Comparison of ENCODE assay signal across 15 mouse cellular contexts in genomic region chr17:80789706-80790105, GRCm38 (mm10).
A peak's percentile ranks its signal among the peaks of the same experiment; 100 is the strongest.
DNase-seq lines count a peak whose midpoint lies in the region; ATAC-seq and TF ChIP-seq lines count a peak whose summit lies in the region.
"Had no signal": no experiment of that assay in that cellular context is flagged by ENCODE, and none has a peak within 500 bp of the region (broad histone marks: within the 10 kb centered on the region; RNA-seq: fewer than 3 reads in every experiment).

No protein-coding gene starts in this region.

- peaks cover 14% of the 10 kb centered on the region for H3K4me1 ChIP-seq in heart, adult 2 months (ENCODE audit: control insufficient read depth, insufficient read depth, low read length)
- peaks cover 8% of the 10 kb centered on the region; the same call in 1 of the 2 replicates for H3K4me1 ChIP-seq in lung, postnatal 0 days (ENCODE audit: insufficient read depth, low read depth, low read length)

- no peak overlapping the region for H3K9ac ChIP-seq in heart, adult 2 months (ENCODE audit: low read depth, low read length)
- no peak overlapping the region for H3K9ac ChIP-seq in lung, postnatal 0 days (replicated peaks; ENCODE audit: low read depth)
- H3K9ac ChIP-seq: embryonic facial prominence, embryonic 15.5 days; lung, embryonic 15.5 days had no signal

- WGBS in heart, adult 2 months = 72% methylated on average over 12 of the region's 12 CpGs
- 63% methylated on average over 12 of the region's 12 CpGs for WGBS in lung, postnatal 0 days

- H3ac ChIP-seq in C2C12 (ENCODE audit: control insufficient read depth, insufficient read length, low read depth) = no peak overlapping the region

- no peak overlapping the region for H3K4me2 ChIP-seq in lung, postnatal 0 days (replicated peaks; ENCODE audit: low read depth, low read length)
- H3K4me2 ChIP-seq: embryonic facial prominence, embryonic 15.5 days; liver, embryonic 11.5 days; lung, embryonic 15.5 days had no signal

- intact Hi-C loops in heart, adult 2 months (cut with DNase I) = loop anchor here (5.0 kb wide), 1 partner anchor 37 kb away; no protein-coding TSS in a partner anchor

- no peak for TF ChIP-seq CTCF in heart, adult 2 months (IDR thresholded peaks at IDR 0.05)
- no peak for TF ChIP-seq CTCF in C2C12 (IDR thresholded peaks at IDR 0.05; ENCODE audit: control insufficient read depth, insufficient read depth, insufficient read length)
- TF ChIP-seq CTCF in lung, postnatal 0 days (IDR thresholded peaks at IDR 0.05) = no peak

- peaks cover 8% of the 10 kb centered on the region for H3K36me3 ChIP-seq in heart, adult 2 months (ENCODE audit: control insufficient read depth, insufficient read depth, low read length)
- H3K36me3 ChIP-seq in C2C12 (ENCODE audit: control insufficient read depth, insufficient read depth) = no peaks in the 10 kb centered on the region
- H3K36me3 ChIP-seq in lung, postnatal 0 days (ENCODE audit: insufficient read depth, low read length) = no peaks in the 10 kb centered on the region
- H3K36me3 ChIP-seq: embryonic facial prominence, embryonic 15.5 days; lung, embryonic 15.5 days; midbrain, embryonic 10.5 days had no signal

- no peaks in the 10 kb centered on the region for H3K9me3 ChIP-seq in lung, postnatal 0 days (ENCODE audit: low read length)
- H3K9me3 ChIP-seq: embryonic facial prominence, embryonic 15.5 days; lung, embryonic 15.5 days; midbrain, embryonic 10.5 days had no signal

- no peak for TF ChIP-seq EP300 in heart, adult 2 months (IDR thresholded peaks at IDR 0.05; ENCODE audit: insufficient read depth, low read depth, low read length)
- TF ChIP-seq EP300 in lung, postnatal 0 days (IDR thresholded peaks at IDR 0.05) = no peak

- no peaks in the 10 kb centered on the region for H3K79me3 ChIP-seq in C2C12 (ENCODE audit: low read depth)

- H3K27me3 ChIP-seq in heart, adult 2 months (ENCODE audit: control insufficient read depth, insufficient read depth, low read length) = no peaks in the 10 kb centered on the region
- no peaks in the 10 kb centered on the region for H3K27me3 ChIP-seq in C2C12 (ENCODE audit: control insufficient read depth, insufficient read depth, insufficient read length)
- H3K27me3 ChIP-seq in lung, postnatal 0 days (replicated peaks; ENCODE audit: insufficient read depth, low read length) = no peaks in the 10 kb centered on the region
- H3K27me3 ChIP-seq: embryonic facial prominence, embryonic 15.5 days; lung, embryonic 15.5 days; Patski had no signal

- H3K4me3 ChIP-seq in heart, adult 2 months = peak overlapping the region; percentile 16; the same call in 1 of the 2 replicates
- H3K4me3 ChIP-seq in C2C12 (ENCODE audit: insufficient read depth, poor library complexity, severe bottlenecking) = no peak overlapping the region
- no peak overlapping the region for H3K4me3 ChIP-seq in lung, postnatal 0 days (ENCODE audit: low read depth, low read length)
- H3K4me3 ChIP-seq: embryonic facial prominence, embryonic 15.5 days; lung, embryonic 15.5 days; midbrain, embryonic 10.5 days had no signal

- H3K79me2 ChIP-seq in heart, adult 2 months (replicated peaks; ENCODE audit: control insufficient read depth, insufficient read depth, low read length) = no peaks in the 10 kb centered on the region
- no peaks in the 10 kb centered on the region for H3K79me2 ChIP-seq in C2C12 (ENCODE audit: control insufficient read depth, insufficient read depth)

- peak overlapping the region; percentile 63 for H3K27ac ChIP-seq in heart, adult 2 months
- no peak overlapping the region for H3K27ac ChIP-seq in lung, postnatal 0 days (ENCODE audit: low read length)
- H3K27ac ChIP-seq: embryonic facial prominence, embryonic 15.5 days; lung, embryonic 15.5 days; midbrain, embryonic 10.5 days had no signal

- no peak for DNase-seq in heart, adult 2 months
- no peak for DNase-seq in heart, postnatal 4 days
- DNase-seq in induced T-regulatory cell, adult 2 months (ENCODE audit: low read depth) = peak; percentile 8
- no peak for DNase-seq in lung, postnatal 0 days (ENCODE audit: low spot score)
- DNase-seq in cerebellum, adult 11 months = no peak
- DNase-seq: cerebellum, adult 18-20 months; left cerebral cortex, postnatal 4 days had no signal

- ATAC-seq in activated CD4-positive, CD25-positive, alpha-beta regulatory T cell, adult 4 months = peak; percentile 69
- no peak for ATAC-seq in lung, postnatal 0 days
- ATAC-seq: hindbrain, embryonic 16.5 days; Patski had no signal

- no peak for TF ChIP-seq POLR2A in heart, adult 2 months (IDR thresholded peaks at IDR 0.05; ENCODE audit: insufficient read depth, low read depth, low read length)

TF ChIP-seq in C2C12, 6 proteins besides CTCF, POLR2A, EP300 and RAD21:
- TF ChIP-seq MAX (IDR thresholded peaks at IDR 0.05) (no peak), CEBPB (IDR thresholded peaks at IDR 0.05; ENCODE audit: low read depth) (peak; percentile 52)
